Mouse (Mus musculus): ENCODE measurements around the gene Git1.

Git1 gene

DNA sequence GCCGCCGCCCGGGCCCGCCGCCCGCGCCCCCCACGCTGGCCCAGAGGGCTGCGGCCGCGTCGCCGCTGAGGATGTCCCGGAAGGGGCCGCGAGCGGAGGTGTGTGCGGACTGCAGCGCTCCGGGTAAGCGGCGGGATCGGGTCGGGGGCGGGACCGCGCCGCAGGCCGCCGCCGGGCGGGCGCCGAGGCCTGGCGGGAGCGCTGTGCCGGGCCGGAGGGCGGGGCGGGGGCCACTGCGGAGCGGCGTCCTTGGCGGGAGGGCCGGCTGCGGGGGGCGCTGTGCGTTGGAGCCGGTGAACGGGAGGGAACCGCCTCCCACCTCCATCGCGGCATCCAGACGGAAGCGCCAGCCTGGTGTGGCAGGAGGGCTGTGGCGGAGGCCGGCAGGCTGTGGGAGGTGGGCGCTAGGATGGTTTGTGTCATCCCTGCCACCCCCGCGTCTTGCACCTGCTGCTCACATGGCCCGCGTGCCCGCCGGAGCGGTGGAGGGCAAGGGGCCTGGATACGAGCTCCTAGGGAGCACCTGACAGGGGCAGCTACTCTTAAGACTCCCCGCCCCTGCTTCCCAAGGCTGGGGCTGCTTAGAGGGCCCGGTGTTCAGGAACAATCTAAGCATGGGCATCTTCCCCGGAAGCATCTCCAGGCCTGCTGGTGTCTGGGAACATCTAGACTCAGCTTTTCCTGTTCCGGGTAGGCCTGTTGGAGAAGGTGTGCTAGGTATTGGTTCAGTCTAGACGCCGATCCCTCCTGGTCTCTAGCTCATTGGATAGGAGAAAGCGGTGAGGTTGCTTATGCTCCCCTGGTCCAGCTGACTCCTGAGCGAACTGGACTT is at the start of gene Git1:
Gene Git1 (plus strand): TSS at position 51 of the 832 bp plus-strand sequence.
- DNase-seq (ENCODE audit: low spot score in 2 of 2) = no peak

DNA sequence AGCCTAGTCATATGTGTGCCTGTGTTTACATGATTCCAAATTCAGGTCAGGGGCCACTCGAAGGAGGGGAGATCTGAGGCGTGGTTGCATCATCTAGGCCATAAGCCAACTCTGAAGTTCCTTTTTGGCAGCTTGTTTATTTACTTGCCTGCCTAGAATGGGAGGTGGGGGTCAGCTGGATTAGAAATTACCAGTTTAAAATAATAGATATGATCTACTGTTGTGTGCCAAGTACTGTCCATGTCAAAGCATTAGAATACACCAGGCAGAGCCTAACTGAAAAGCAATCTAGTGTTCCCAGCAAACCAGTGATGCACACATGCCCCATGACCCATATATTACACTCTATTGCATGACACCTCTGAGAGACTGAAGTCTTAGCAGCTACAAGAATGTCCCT is 48.4 kb upstream of the Git1 start:
- peak in 1 of 2 experiments; percentile 72 for DNase-seq (ENCODE audit: low spot score in 2 of 2)

GRCm38 (mm10) chr11:77446628-77447041 is 46.7 kb upstream of the Git1 start:
- peak; percentile 50 to 70 for DNase-seq (ENCODE audit: low spot score in 2 of 2)

DNA sequence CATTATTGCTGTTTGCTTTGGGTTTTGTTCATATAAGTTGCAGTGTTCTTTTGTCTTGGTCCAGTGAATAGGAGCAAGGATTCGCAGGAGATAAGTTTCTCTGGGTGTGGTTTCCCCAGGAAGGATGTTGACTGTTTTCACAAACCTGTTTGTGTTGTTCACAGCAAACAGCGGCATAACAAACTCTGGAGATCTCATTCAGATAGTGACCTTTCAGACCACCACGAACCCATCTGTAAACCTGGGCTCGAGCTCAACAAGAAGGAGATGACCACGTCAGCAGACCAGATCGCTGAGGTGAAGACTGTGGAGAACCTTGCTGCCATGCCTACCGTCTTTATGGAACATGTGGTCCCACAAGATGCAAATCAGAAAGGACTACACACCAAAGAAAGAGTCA is 44.1 kb upstream of the Git1 start:
- DNase-seq (ENCODE audit: low spot score in 2 of 2) = no peak

GRCm38 (mm10) chr11:77451670-77452069 is 41.7 kb upstream of the Git1 start:
- no peak for DNase-seq (ENCODE audit: low spot score in 2 of 2)

GRCm38 (mm10) chr11:77453388-77453787 is 40.0 kb upstream of the Git1 start:
- DNase-seq (ENCODE audit: low spot score in 2 of 2) = no peak

DNA sequence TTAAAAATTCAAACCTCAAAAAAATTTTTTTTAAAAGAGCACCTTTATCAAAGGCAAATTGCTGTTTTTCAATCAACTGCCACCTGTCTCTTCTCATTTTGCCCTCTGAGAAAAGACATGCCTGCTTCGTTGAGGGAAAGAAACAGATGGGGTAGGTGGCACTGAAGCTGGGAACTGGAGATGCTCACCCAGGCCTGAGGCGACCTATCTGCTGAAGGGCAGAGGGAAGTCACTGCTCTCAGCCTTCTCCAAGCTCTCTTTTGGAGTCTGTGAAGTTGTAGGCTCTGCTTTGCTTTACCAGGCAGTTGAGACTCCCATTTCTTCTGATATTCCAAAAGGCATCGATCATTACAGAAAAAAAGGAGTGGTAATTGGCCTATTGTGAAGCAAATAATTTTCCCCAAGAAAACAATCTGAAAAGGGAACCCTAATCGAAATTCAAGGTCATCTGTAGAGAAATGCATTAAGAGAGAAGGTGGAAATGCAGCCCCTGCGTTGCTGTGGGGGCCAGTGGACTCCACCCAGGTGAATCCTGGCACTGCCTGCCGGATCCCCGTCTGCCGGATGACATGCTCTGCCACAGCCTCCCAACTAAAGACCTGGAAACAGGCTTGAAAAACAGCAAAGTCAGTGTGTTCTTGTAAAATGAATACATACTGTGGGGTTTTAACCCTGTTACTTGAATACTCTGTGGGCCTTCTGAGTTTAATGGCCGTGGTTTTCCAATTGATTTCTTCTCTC is 37.4 kb upstream of the Git1 start:
- DNase-seq (ENCODE audit: low spot score in 2 of 2) = no peak

DNA sequence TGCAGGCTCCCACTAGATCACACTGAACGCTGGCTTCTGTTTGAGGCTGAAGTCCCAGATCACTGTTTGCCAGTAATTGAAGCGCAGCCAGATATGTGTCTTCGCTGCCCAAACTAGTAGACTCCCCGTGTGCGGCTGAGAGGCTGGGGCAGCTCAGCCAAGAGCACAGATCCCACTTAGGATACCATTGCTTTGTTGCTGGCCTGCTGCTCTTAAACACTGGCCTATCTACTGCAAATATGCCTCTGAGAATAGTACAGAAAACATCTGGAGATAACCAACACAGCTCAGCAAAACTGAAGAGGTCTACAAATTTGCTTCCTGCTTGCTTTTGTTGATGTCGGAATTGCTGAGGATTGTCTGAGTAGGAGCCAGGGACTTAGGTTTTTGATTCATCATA is 36.5 kb upstream of the Git1 start:
- no peak for DNase-seq (ENCODE audit: low spot score in 2 of 2)

GRCm38 (mm10) chr11:77461856-77462255 is 31.5 kb upstream of the Git1 start:
- DNase-seq (ENCODE audit: low spot score in 2 of 2) = no peak

- DNase-seq (ENCODE audit: low spot score in 2 of 2) = peak; percentile 65 to 79
These were observed 30.9 kb upstream of the Git1 start, which contains the start of gene Coro6 for GRCm38 (mm10) chr11:77462283-77463100. Gene Coro6 (plus strand): TSS chr11:77462411.

DNA sequence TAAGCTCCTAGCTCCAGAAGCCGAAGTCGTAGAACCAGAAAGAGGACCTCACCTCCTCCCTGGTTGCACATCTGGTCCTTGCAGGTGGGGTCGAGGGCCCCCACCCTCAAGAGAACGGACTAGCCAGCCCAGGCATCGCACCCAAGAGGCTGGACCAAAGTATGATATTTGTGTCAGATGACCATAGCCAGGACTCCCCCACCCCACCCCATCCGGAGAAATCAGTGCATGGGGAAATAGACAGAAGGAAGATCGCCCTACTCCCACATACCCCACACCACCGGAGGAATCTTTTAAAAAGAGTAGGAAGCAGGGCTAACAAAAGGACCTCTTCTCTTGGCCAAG is 30.3 kb upstream of the Git1 start:
- no peak for DNase-seq (ENCODE audit: low spot score in 2 of 2)

GRCm38 (mm10) chr11:77463786-77464185 is 29.6 kb upstream of the Git1 start:
- DNase-seq (ENCODE audit: low spot score in 2 of 2) = no peak

- peak in 1 of 2 experiments; percentile 60 for DNase-seq (ENCODE audit: low spot score in 2 of 2)
These were observed 28.7 kb upstream of the Git1 start for GRCm38 (mm10) chr11:77464684-77465083.

DNA sequence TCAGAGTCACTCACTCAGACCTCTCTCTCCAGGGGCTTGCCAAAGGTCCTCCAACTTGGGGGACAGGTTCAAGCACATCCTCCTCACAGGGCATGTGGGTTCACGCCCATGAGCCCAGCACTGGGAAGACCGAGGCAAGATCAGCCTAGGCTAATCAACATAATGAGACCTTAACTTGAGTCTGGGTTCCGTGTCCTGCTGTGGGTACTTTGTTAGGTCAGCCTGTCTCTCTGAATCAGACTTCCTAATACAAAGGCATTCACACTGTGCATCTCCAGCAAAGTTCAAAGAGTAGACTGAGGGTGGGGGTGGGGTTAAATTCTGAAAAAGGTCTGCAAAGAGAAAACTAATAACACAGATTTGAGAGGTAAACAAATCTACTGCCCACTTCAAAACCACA is 28.3 kb upstream of the Git1 start:
- no peak for DNase-seq (ENCODE audit: low spot score in 2 of 2)

DNA sequence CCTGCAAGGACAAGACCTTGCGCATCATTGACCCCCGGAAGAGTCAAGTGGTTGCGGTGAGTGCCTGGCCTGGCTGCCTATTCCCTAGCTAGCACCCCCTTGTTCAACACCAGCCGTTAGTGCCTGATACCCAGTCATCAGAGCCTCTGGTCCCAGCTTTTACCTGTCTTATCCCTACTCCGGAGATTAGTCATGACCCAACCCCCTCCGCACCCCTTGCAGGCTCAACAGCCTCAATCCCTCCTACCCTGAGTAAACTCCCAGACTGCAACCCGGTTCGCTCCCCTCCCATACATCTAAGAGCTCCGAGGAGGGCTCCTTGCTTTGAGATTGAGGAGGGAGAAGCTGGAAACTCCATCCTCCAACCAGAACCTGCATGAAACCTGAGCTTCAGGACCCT is 26.8 kb upstream of the Git1 start:
- no peak for DNase-seq (ENCODE audit: low spot score in 2 of 2)

DNA sequence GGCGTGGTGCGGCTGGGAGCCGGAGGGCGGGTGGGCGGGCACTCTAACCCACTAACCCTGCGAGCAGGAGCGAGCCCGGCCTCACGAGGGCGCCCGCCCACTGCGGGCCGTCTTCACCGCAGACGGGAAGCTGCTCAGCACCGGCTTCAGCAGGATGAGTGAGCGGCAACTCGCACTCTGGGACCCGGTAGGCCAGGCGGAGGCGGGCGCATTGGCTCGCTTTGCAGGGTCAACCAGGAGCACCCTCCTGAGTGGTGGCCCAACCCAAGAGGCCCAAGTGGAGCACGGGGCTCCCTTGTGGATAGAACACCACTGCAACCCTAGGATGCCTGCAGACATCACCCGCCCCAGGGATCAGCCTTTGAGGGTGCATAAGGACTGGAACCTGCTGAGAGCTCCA is 26.2 kb upstream of the Git1 start:
- peak; percentile 66 to 78 for DNase-seq (ENCODE audit: low spot score in 2 of 2)

DNA sequence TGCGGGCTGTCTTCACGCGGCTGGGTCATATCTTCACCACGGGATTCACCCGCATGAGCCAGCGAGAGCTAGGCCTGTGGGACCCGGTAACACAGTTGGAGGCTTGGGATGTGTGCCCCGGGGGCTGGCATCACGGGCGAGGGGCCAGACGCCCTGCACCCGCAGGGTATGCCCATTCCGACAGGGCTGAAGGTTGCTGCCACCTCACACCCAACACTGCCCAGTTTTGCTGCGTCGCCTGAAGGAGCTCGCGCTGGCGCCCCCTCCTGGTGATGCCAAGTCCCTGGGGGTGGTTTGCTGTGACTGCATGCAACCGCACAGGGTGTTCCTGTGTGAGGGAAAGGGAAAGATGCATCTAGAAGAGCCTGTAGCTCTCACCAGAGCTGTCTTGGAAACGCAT is 25.6 kb upstream of the Git1 start:
- DNase-seq (ENCODE audit: low spot score in 2 of 2) = peak; percentile 67 to 79

DNA sequence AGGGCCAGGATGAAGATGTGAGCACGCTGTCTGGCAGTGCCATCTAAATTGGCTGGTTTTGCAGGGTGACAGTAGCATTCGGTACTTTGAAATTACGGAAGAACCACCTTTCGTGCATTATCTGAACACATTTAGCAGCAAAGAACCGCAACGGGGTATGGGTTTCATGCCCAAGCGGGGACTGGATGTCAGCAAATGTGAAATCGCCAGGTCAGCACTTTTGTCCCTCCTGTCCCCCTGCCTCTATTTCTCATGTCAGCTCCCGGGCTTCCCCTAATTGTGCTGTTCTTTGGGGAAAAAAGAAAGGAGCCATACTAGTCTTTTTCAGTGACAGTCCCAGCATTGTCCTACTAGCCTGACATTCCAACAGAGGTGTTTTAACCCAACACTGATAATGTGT is 25.0 kb upstream of the Git1 start:
- no peak for DNase-seq (ENCODE audit: low spot score in 2 of 2)

DNA sequence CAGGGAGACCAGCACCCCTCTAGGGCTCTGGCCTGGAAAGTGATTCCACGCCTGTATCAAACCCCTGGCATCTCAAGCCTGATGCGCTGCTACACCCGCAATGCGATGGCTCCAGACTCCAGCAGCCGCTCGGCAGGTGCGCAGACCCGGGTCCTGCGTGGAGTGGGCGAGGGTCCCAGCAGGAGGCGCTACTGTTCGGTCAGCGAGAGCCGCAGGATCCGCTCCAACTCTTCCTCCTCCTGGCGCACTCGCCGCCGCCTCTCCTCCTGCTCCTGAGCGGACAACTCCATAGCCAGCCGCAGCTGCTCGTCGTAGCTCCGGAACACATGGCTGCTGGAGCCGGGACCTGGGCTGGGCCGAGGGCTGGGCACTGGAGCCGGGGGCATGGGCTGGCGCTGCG is 22.0 kb upstream of the Git1 start:
- no peak for DNase-seq (ENCODE audit: low spot score in 2 of 2)

GRCm38 (mm10) chr11:77472775-77473174 is 20.6 kb upstream of the Git1 start:
- no peak for DNase-seq (ENCODE audit: low spot score in 2 of 2)

- DNase-seq (ENCODE audit: low spot score in 2 of 2) = no peak
These were observed 17.1 kb upstream of the Git1 start for GRCm38 (mm10) chr11:77476216-77476615.

- no peak for DNase-seq (ENCODE audit: low spot score in 2 of 2)
These were observed 16.5 kb upstream of the Git1 start for GRCm38 (mm10) chr11:77476895-77477294.
